Mouse (Mus musculus) limb, embryonic 13.5 days (tissue): Measurements from ENCODE around the gene Fshr. TPM values are rescaled to one million over a fixed set of nuclear protein-coding genes. Genes with fewer than 3 reads are reported as not detected.

Experiments
- ATAC-seq: fragments of 200-750 bp; cut with Nextera tagmentation; 2 replicates; pipeline ENCODE4 v1.8.0; 2017; ENCODE audit warnings: low read depth, moderate number of reproducible peaks, moderate TSS enrichment; ENCODE audit not compliant: low FRiP score
- H3K27ac ChIP-seq: fragments of 300-500 bp; sonication (generic); 2 replicates; pipeline ENCODE4 v1.5.1; 2015; ENCODE audit warnings: inconsistent platforms, mild to moderate bottlenecking, moderate library complexity
- H3K27me3 ChIP-seq: fragments of 300-500 bp; sonication (generic); 2 replicates; pipeline ENCODE4 v1.6.1; 2015; ENCODE audit warnings: mild to moderate bottlenecking, inconsistent platforms
- H3K36me3 ChIP-seq: fragments of 300-500 bp; sonication (generic); 2 replicates; pipeline ENCODE4 v1.6.1; 2015; ENCODE audit warnings: inconsistent platforms, mild to moderate bottlenecking, moderate library complexity
- H3K4me1 ChIP-seq: fragments of 300-500 bp; sonication (generic); 2 replicates; pipeline ENCODE4 v1.6.1; 2015; ENCODE audit warnings: inconsistent platforms
- H3K4me2 ChIP-seq: fragments of 300-500 bp; sonication (generic); replicated peaks from 2 replicates; pipeline ENCODE4 v1.6.1; 2015; ENCODE audit warnings: inconsistent platforms, mild to moderate bottlenecking, moderate library complexity
- H3K4me3 ChIP-seq: fragments of 300-500 bp; sonication (generic); 2 replicates; pipeline ENCODE4 v1.5.1; 2015; ENCODE audit warnings: moderate library complexity, mild to moderate bottlenecking, inconsistent platforms
- H3K9ac ChIP-seq: fragments of 300-500 bp; sonication (generic); 2 replicates; pipeline ENCODE4 v1.6.1; 2015; ENCODE audit warnings: mild to moderate bottlenecking, inconsistent platforms
- H3K9me3 ChIP-seq: fragments of 300-500 bp; sonication (generic); 2 replicates; pipeline ENCODE4 v1.6.1; 2016; ENCODE audit warnings: inconsistent platforms
- WGBS: fragments of 180-500 bp; shearing (Covaris S2); methylation state at CpG from one replicate; pipeline ENCODE4 v1.1.7; 2015; 5-methylcytosine and 5-hydroxymethylcytosine counted together
- polyA plus RNA-seq: library from polyadenylated mRNA; unstranded; fragments of >200 nt; fragmentation: Nextera tagmentation; extraction: Ambion mirVana; gene quantifications from 2 replicates; pipeline ENCODE4 v1.2.1, GENCODE M21; 2015

The Fshr gene
- polyA plus RNA-seq, 1 experiment from 2014 or later, result not detected

GRCm38 (mm10) chr17:89019518-89019917 is 181.0 kb downstream of the Fshr start:
- H3K4me1 ChIP-seq, result no peaks in the 10 kb centered on the region

GRCm38 (mm10) chr17:89017002-89017401 is 183.5 kb downstream of the Fshr start:
- no peak overlapping the region for H3K4me3 ChIP-seq
- 76% methylated on average over 4 of the region's 4 CpGs for WGBS
- no peaks in the 10 kb centered on the region for H3K27me3 ChIP-seq
- no peak overlapping the region for H3K4me2 ChIP-seq
- H3K9ac ChIP-seq, result no peak overlapping the region
- H3K36me3 ChIP-seq, result no peaks in the 10 kb centered on the region
- no peaks in the 10 kb centered on the region for H3K4me1 ChIP-seq
- ATAC-seq, result no peak
- no peak overlapping the region for H3K27ac ChIP-seq
- no peaks in the 10 kb centered on the region for H3K9me3 ChIP-seq

More at GRCm38 (mm10) chr17:89019518-89019917, 181.0 kb downstream of the Fshr start:
- Histone ChIP-seq H3K27ac (no peak overlapping the region), H3K4me3 (no peak overlapping the region), H3K36me3 (no peaks in the 10 kb centered on the region), H3K27me3 (no peaks in the 10 kb centered on the region), H3K4me2 (no peak overlapping the region), H3K9me3 (no peaks in the 10 kb centered on the region), H3K9ac (no peak overlapping the region)
- no peak for ATAC-seq
- WGBS, result 92% methylated on average over 2 of the region's 2 CpGs

GRCm38 (mm10) chr17:89013691-89014090 is 186.8 kb downstream of the Fshr start:
- Histone ChIP-seq H3K4me1 (no peaks in the 10 kb centered on the region), H3K4me2 (no peak overlapping the region), H3K36me3 (no peaks in the 10 kb centered on the region), H3K27ac (no peak overlapping the region), H3K9ac (no peak overlapping the region), H3K9me3 (no peaks in the 10 kb centered on the region), H3K27me3 (no peaks in the 10 kb centered on the region), H3K4me3 (no peak overlapping the region)
- no peak for ATAC-seq

- 82% methylated on average over 1 of the region's 1 CpGs for WGBS
- no peak overlapping the region for H3K9ac ChIP-seq
- no peaks in the 10 kb centered on the region for H3K4me1 ChIP-seq
- no peak overlapping the region for H3K4me3 ChIP-seq
- no peaks in the 10 kb centered on the region for H3K27me3 ChIP-seq
- H3K27ac ChIP-seq, result no peak overlapping the region
- H3K36me3 ChIP-seq, result no peaks in the 10 kb centered on the region
- H3K4me2 ChIP-seq, result no peak overlapping the region
- ATAC-seq, result no peak
- H3K9me3 ChIP-seq, result no peaks in the 10 kb centered on the region
Measured at GRCm38 (mm10) chr17:89009117-89009516, 191.4 kb downstream of the Fshr start.

GRCm38 (mm10) chr17:89008680-89009079 is 191.8 kb downstream of the Fshr start:
- no peak overlapping the region for H3K27ac ChIP-seq
- 84% methylated on average over 7 of the region's 7 CpGs for WGBS
- no peak for ATAC-seq

GRCm38 (mm10) chr17:89005959-89006358 is 194.5 kb downstream of the Fshr start:
- Histone ChIP-seq H3K4me3 (no peak overlapping the region), H3K9me3 (no peaks in the 10 kb centered on the region), H3K36me3 (no peaks in the 10 kb centered on the region), H3K27ac (no peak overlapping the region), H3K4me2 (no peak overlapping the region), H3K9ac (no peak overlapping the region), H3K4me1 (no peaks in the 10 kb centered on the region), H3K27me3 (no peaks in the 10 kb centered on the region)
- no peak for ATAC-seq
- WGBS, result 78% methylated on average over 5 of the region's 5 CpGs

More at GRCm38 (mm10) chr17:89008680-89009079, 191.8 kb downstream of the Fshr start:
- H3K4me1 ChIP-seq, result no peaks in the 10 kb centered on the region
- no peak overlapping the region for H3K9ac ChIP-seq
- no peaks in the 10 kb centered on the region for H3K9me3 ChIP-seq
- H3K27me3 ChIP-seq, result no peaks in the 10 kb centered on the region
- no peak overlapping the region for H3K4me3 ChIP-seq
- H3K36me3 ChIP-seq, result no peaks in the 10 kb centered on the region
- no peak overlapping the region for H3K4me2 ChIP-seq

GRCm38 (mm10) chr17:88999907-89000306 is 200.6 kb downstream of the Fshr start:
- Histone ChIP-seq H3K27me3 (no peaks in the 10 kb centered on the region), H3K4me1 (no peaks in the 10 kb centered on the region), H3K27ac (no peak overlapping the region), H3K36me3 (no peaks in the 10 kb centered on the region), H3K4me2 (no peak overlapping the region), H3K9ac (no peak overlapping the region), H3K4me3 (no peak overlapping the region), H3K9me3 (no peaks in the 10 kb centered on the region)
- no peak for ATAC-seq

GRCm38 (mm10) chr17:88998243-88998642 is 202.2 kb downstream of the Fshr start:
- no peak overlapping the region for H3K27ac ChIP-seq
- H3K36me3 ChIP-seq, result no peaks in the 10 kb centered on the region
- no peak overlapping the region for H3K4me3 ChIP-seq
- 69% methylated on average over 1 of the region's 1 CpGs for WGBS
- no peak overlapping the region for H3K4me2 ChIP-seq
- peak; percentile 66 for ATAC-seq
- no peaks in the 10 kb centered on the region for H3K9me3 ChIP-seq
- no peaks in the 10 kb centered on the region for H3K4me1 ChIP-seq
- H3K27me3 ChIP-seq, result no peaks in the 10 kb centered on the region
- H3K9ac ChIP-seq, result no peak overlapping the region

- Histone ChIP-seq H3K4me3 (no peak overlapping the region), H3K4me2 (no peak overlapping the region)
- ATAC-seq, result no peak
Measured at GRCm38 (mm10) chr17:88991238-88991637, 209.2 kb downstream of the Fshr start.

GRCm38 (mm10) chr17:88980708-88981355 is 219.6 kb downstream of the Fshr start:
- 70% methylated on average over 10 of the region's 10 CpGs for WGBS
- H3K9ac ChIP-seq, result no peak overlapping the region
- no peaks in the 10 kb centered on the region for H3K4me1 ChIP-seq
- ATAC-seq, result no peak
- H3K4me3 ChIP-seq, result no peak overlapping the region
- H3K36me3 ChIP-seq, result no peaks in the 10 kb centered on the region
- H3K27ac ChIP-seq, result no peak overlapping the region
- H3K4me2 ChIP-seq, result no peak overlapping the region
- no peaks in the 10 kb centered on the region for H3K9me3 ChIP-seq
- H3K27me3 ChIP-seq, result no peaks in the 10 kb centered on the region

More at GRCm38 (mm10) chr17:88991238-88991637, 209.2 kb downstream of the Fshr start:
- Histone ChIP-seq H3K4me1 (no peaks in the 10 kb centered on the region), H3K27ac (no peak overlapping the region), H3K9ac (no peak overlapping the region), H3K27me3 (no peaks in the 10 kb centered on the region), H3K36me3 (no peaks in the 10 kb centered on the region), H3K9me3 (no peaks in the 10 kb centered on the region)
- WGBS, result 91% methylated on average over 4 of the region's 4 CpGs

GRCm38 (mm10) chr17:88974538-88974937 is 225.9 kb downstream of the Fshr start:
- no peaks in the 10 kb centered on the region for H3K4me1 ChIP-seq
- H3K4me3 ChIP-seq, result no peak overlapping the region
- 59% methylated on average over 3 of the region's 3 CpGs for WGBS
- no peaks in the 10 kb centered on the region for H3K36me3 ChIP-seq
- ATAC-seq, result no peak
- H3K9me3 ChIP-seq, result no peaks in the 10 kb centered on the region
- no peak overlapping the region for H3K9ac ChIP-seq
- no peak overlapping the region for H3K27ac ChIP-seq
- H3K27me3 ChIP-seq, result no peaks in the 10 kb centered on the region
- no peak overlapping the region for H3K4me2 ChIP-seq

GRCm38 (mm10) chr17:88966028-88966427 is 234.4 kb downstream of the Fshr start:
- no peak overlapping the region for H3K9ac ChIP-seq
- ATAC-seq, result peak; percentile 61; the same call in 1 of the 2 replicates
- no peak overlapping the region for H3K27ac ChIP-seq
- no peaks in the 10 kb centered on the region for H3K27me3 ChIP-seq
- H3K4me1 ChIP-seq, result peaks cover 8% of the 10 kb centered on the region; the same call in 1 of the 2 replicates
- no peaks in the 10 kb centered on the region for H3K36me3 ChIP-seq
- no peak overlapping the region for H3K4me3 ChIP-seq
- 53% methylated on average over 3 of the region's 3 CpGs for WGBS
- no peaks in the 10 kb centered on the region for H3K9me3 ChIP-seq
- no peak overlapping the region for H3K4me2 ChIP-seq

- no peak overlapping the region for H3K9ac ChIP-seq
- H3K9me3 ChIP-seq, result no peaks in the 10 kb centered on the region
- no peaks in the 10 kb centered on the region for H3K4me1 ChIP-seq
- peak; percentile 67; the same call in 1 of the 2 replicates for ATAC-seq
- H3K36me3 ChIP-seq, result no peaks in the 10 kb centered on the region
- peaks cover 4% of the 10 kb centered on the region; the same call in 1 of the 2 replicates for H3K27me3 ChIP-seq
- no peak overlapping the region for H3K4me2 ChIP-seq
- H3K4me3 ChIP-seq, result no peak overlapping the region
- H3K27ac ChIP-seq, result no peak overlapping the region
- WGBS, result 20% methylated on average over 5 of the region's 5 CpGs
Measured at GRCm38 (mm10) chr17:88954011-88954410, 246.5 kb downstream of the Fshr start.
